Mouse (Mus musculus): Measurements from ENCODE around the gene Gse1.

DNA sequence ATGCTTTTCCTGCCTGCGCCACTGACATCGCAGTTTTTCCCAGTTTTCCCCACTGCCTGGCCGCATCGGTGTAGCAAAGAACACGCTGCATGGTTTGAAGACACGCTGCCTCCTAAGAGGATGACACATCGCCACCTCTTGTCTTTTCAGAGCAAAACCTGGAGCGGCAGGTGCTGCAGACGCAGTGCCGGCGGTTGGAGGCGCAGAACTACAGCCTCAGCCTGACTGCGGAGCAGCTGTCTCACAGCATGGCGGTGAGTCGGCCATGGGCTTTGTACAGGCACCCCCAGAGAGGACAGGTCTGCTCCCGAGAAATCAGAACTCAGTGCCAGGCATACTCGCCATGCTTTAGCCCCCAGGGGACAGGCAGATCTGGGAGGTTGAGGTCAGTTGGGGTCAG lies 349.6 kb downstream of the Gse1 start:
- TF ChIP-seq GATA1 (IDR thresholded peaks at IDR 0.05; ENCODE audit: low read length) (no peak), TAL1 (IDR thresholded peaks at IDR 0.05; ENCODE audit: low read length) (no peak)
